Mouse (Mus musculus) adipocyte (in vitro differentiated cells): Measurements from ENCODE around the gene Vps13d.
A peak's percentile ranks its signal among the peaks of the same experiment; 100 is the strongest.

ENCODE experiments used
- DNase-seq: peaks from one replicate; pipeline ENCODE4 v3.0.0-alpha.2; 2016; ENCODE audit warnings: low spot score

Gene Vps13d

GRCm38 (mm10) chr4:145005943-145006545 is 188.8 kb downstream of the Vps13d start:
- DNase-seq, result no peak

- peak; percentile 62 for DNase-seq
Observed at GRCm38 (mm10) chr4:145004176-145004575, 190.6 kb downstream of the Vps13d start.

- no peak for DNase-seq
Observed at GRCm38 (mm10) chr4:145002733-145003132, 192.1 kb downstream of the Vps13d start.

- DNase-seq, result peak; percentile 80
Observed at GRCm38 (mm10) chr4:144999903-145000382, 194.9 kb downstream of the Vps13d start.

GRCm38 (mm10) chr4:144999572-144999880 is 195.3 kb downstream of the Vps13d start:
- DNase-seq, result no peak

- no peak for DNase-seq
Observed at GRCm38 (mm10) chr4:144998808-144999571, 195.8 kb downstream of the Vps13d start.

GRCm38 (mm10) chr4:144997887-144998658 is 196.7 kb downstream of the Vps13d start:
- peak; percentile 35 for DNase-seq

- DNase-seq, result no peak
Observed at GRCm38 (mm10) chr4:144996996-144997820, 197.6 kb downstream of the Vps13d start.

GRCm38 (mm10) chr4:144995826-144996225 is 199.0 kb downstream of the Vps13d start:
- DNase-seq, result no peak

- peak; percentile 50 for DNase-seq
Observed at GRCm38 (mm10) chr4:144993047-144993917, 201.5 kb downstream of the Vps13d start.

GRCm38 (mm10) chr4:144992413-144992812 is 202.4 kb downstream of the Vps13d start:
- DNase-seq, result no peak

GRCm38 (mm10) chr4:144988443-144989206 is 206.2 kb downstream of the Vps13d start:
- DNase-seq, result no peak

GRCm38 (mm10) chr4:144986016-144986805 is 208.6 kb downstream of the Vps13d start:
- no peak for DNase-seq

GRCm38 (mm10) chr4:144983821-144984371 is 210.9 kb downstream of the Vps13d start:
- DNase-seq, result no peak

- DNase-seq, result no peak
Observed at GRCm38 (mm10) chr4:144983228-144983744, 211.5 kb downstream of the Vps13d start.

GRCm38 (mm10) chr4:144980811-144981551 is 213.8 kb downstream of the Vps13d start:
- DNase-seq, result peak; percentile 23

- DNase-seq, result no peak
Observed at GRCm38 (mm10) chr4:144980110-144980509, 214.7 kb downstream of the Vps13d start.

GRCm38 (mm10) chr4:144978039-144978438 is 216.8 kb downstream of the Vps13d start:
- DNase-seq, result no peak
